Mouse (Mus musculus): ENCODE measurements around the gene Zmym6.

The Zmym6 gene

GRCm38 (mm10) chr4:127124331-127124730 is 47.1 kb downstream of the Zmym6 start:
- DNase-seq (ENCODE audit: low read depth, low spot score): peak; percentile 84

DNA sequence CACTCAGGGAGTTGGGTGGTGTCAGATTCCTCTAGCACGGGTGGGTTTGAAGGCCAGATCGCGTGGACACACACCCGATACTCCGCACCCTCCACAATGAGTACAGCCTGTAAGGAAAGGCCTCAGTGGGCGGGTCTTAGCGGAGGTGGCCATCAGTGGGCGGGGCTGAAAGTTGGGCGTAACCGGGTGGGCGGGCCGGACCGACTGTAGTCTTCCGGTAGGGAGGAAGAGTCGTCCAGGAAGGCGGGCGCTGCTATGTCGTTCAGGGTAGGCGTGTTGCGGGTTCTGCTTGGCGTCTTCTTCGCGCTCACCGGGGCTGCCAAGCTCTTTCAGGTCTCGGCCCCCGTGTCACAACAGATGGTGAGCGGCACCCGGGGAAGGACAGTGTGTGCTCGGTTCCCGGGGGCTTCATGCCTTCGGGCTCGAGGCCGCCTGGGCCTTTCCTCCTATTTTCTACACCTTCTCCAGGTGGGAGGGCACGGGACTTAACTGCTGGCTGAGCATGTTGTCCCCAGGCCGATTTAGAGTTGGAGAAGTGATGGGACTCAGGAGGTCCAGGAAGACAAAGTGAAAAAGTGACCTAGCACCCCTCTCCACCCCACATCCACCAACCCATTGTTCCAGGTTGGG is 48.8 kb downstream of the Zmym6 start:
- peak; percentile 88 for DNase-seq (ENCODE audit: low read depth, low spot score)

- no peak for DNase-seq (ENCODE audit: low read depth, low spot score)
Observed at GRCm38 (mm10) chr4:127134687-127135086, 57.5 kb downstream of the Zmym6 start.

GRCm38 (mm10) chr4:127137591-127137990 is 60.4 kb downstream of the Zmym6 start:
- no peak for DNase-seq (ENCODE audit: low read depth, low spot score)

DNA sequence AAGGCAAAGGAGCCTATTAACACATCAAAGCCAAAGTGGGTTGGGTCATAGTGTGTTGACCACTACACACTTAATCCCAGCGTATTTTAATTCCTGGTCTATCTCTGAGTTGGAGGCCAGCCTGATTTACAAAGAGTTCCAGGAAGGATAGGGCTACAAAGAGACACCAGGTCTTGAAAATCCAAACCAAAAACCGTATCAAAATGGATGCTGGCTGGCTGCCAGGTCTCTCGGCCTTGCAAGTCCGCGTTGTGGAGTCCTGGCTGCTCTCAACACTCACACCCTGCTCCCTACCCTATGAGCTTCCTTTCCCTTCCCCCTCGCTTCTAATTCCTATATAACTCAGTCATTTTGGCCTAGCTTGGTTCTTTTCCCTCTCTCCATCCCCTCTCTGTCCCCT is 61.3 kb downstream of the Zmym6 start:
- peak; percentile 86 for DNase-seq (ENCODE audit: low read depth, low spot score)

DNA sequence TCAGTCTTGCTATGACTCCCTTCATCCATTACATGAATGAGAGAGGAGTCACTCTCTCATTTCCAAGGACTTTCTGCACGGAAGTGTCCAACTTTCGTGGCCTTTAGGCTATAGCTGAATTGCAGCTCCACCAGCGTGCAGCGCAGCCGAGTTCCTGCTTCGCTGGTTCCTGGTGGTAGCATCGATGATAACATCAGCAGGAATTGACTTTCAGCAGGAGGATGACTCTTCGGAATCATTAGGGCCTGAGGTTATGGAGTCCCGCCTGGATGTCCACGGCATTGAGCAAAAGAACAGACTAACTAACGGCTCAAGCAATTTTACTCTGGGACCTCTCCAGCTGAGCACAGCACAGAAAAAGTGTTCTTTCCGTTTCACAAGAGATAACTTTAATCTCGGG is 72.8 kb downstream of the Zmym6 start:
- DNase-seq (ENCODE audit: low read depth, low spot score): no peak

GRCm38 (mm10) chr4:127153345-127153744 is 76.2 kb downstream of the Zmym6 start:
- peak; percentile 52 for DNase-seq (ENCODE audit: low read depth, low spot score)

DNA sequence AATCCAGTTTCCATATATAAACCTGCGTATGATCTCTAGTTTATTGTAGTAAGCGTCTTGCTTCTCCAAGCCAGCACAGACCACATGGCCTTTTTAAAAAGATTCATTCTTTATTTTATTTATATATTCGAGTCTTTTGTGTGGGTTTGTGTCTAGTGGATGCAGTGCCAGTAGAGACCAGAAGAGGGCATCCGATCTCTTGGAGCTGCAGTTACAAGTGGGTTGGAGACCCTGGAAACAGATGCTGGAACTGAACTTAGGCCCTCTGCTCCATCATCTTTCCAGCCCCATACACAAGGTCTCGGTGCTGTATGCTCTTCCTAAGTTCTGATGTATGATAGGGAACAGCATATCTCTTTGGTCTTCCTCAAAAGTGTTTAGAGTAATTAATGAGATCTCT is 78.6 kb downstream of the Zmym6 start:
- peak; percentile 83 for DNase-seq (ENCODE audit: low read depth, low spot score)

- DNase-seq (ENCODE audit: low read depth, low spot score): peak; percentile 84
Observed at GRCm38 (mm10) chr4:127157746-127158145, 80.6 kb downstream of the Zmym6 start.

GRCm38 (mm10) chr4:127163926-127164325 is 86.7 kb downstream of the Zmym6 start:
- no peak for DNase-seq (ENCODE audit: low read depth, low spot score)

GRCm38 (mm10) chr4:127167096-127167495 is 89.9 kb downstream of the Zmym6 start:
- no peak for DNase-seq (ENCODE audit: low read depth, low spot score)

GRCm38 (mm10) chr4:127167731-127168130 is 90.5 kb downstream of the Zmym6 start:
- no peak for DNase-seq (ENCODE audit: low read depth, low spot score)

DNA sequence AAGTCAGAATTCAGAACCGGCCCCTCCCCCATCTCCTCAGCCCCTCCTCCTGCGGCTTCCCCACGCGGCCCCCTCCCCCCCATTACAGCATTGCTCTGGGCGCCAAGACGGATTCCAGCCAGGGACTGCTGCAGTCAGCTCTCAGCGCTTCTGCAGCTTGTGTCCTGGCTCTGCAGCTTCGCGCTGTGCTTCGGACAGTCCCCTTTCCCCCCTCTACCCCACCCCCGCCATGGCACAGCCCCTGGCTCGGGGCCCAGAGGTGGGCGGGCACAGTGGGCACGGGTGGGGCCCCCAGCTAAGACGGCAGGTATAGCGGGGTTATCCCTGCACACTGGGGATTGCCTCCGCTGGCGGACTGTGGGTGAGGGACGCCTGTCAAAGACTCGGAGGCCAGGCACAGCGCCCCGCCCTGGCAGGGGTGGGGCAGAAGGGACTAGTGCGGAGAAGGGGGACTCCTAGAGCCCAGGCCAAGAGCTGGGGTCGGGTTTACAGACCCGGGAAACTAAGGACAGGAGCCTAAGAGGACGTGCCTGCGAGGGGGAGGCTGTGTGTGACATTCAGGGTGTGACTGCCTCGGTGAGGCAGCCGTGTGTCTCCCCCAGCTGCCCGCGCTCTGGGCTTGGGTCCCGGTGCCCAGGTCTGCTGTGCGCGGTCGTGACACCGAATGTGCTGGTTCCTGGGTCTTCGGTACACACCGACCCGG is 91.2 kb downstream of the Zmym6 start:
- DNase-seq (ENCODE audit: low read depth, low spot score): peak; percentile 78

- no peak for DNase-seq (ENCODE audit: low read depth, low spot score)
Observed at GRCm38 (mm10) chr4:127168914-127169345, 91.7 kb downstream of the Zmym6 start, which contains the start of gene Dlgap3. Dlgap3 (plus strand) TSS chr4:127169204.

GRCm38 (mm10) chr4:127169346-127170221 is 92.4 kb downstream of the Zmym6 start:
- peak; percentile 37 for DNase-seq (ENCODE audit: low read depth, low spot score)

GRCm38 (mm10) chr4:127170866-127171265 is 93.7 kb downstream of the Zmym6 start:
- no peak for DNase-seq (ENCODE audit: low read depth, low spot score)

DNA sequence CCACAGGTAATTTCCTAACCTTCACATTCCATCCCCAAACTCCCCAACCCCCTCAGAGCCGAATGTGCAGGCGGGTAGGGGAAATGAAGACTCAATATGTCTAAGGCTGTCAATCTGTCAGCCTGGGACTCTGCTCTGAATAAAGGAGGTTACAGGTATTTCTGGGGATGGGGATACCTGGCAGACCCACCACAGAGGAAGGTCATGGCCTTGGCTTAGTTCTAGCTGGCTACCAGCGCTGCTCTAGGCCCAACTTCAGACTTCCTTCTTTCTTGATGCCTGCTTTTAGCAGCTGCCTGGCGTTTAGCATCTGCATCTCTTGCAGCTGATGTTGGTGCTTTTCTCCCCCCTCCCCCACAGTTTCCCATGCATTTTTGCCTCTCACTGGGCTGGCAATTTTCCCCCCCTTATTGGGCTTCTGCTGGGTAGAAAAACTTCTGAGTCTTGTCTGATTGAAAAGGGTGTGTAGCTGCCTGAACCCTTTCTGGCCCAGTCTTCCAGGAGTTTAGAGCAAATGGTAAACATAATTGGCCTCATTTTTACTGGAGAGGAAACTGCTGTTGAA is 94.2 kb downstream of the Zmym6 start:
- no peak for DNase-seq (ENCODE audit: low read depth, low spot score)

GRCm38 (mm10) chr4:127172119-127172518 is 94.9 kb downstream of the Zmym6 start:
- DNase-seq (ENCODE audit: low read depth, low spot score): no peak

DNA sequence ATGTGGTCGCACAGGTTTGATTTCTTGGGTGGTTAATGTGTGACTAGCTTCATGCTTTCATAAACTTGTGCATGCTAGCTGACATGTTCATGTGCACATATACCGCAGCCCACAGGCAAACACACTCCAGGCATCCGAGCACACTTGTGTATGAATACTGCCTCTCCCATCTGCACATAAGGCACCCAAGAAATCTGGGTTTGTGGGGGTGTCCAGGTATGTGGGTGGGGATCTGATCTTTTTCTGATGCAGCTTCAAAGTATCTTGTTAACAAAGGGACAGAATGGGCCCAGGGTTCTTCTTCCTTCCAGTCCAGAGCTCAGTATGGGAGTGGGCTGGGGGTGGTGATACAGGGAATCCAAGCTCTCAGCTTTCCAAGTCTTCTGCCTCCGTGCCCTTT is 95.4 kb downstream of the Zmym6 start:
- no peak for DNase-seq (ENCODE audit: low read depth, low spot score)

- DNase-seq (ENCODE audit: low read depth, low spot score): peak; percentile 78
Observed at GRCm38 (mm10) chr4:127173461-127173860, 96.3 kb downstream of the Zmym6 start.

Data from ES-CJ7 (cell line).